Mouse (Mus musculus): Measurements from ENCODE around the gene Cltb. TPM values are rescaled to one million over a fixed set of nuclear protein-coding genes. Genes with fewer than 3 reads are reported as not detected.
A peak's percentile ranks its signal among the peaks of the same experiment; 100 is the strongest.
"Not testable (repeated sequence)": the region's sequence is repeated elsewhere in the genome, so short reads cannot be mapped to it uniquely, and the experiment has no call there.

Cltb gene
- 100 to 1,000 TPM in 1 of 2 experiments, 10 to 100 TPM in 1; 73.6 to 190 TPM for total RNA-seq (2021)
- polyA plus RNA-seq (2012; rRNA removed) = 60.3 and 70.6 TPM in 2 replicates
- long read RNA-seq, transcript Cltb-202 (5 exons, 2,186 nt) = major isoform, 121 of 182 reads
- long read RNA-seq, partial matches to known transcripts = 5 of 182 reads
- long read RNA-seq, other reads (novel, unspliced or antisense) = 56 of 182 reads

DNA sequence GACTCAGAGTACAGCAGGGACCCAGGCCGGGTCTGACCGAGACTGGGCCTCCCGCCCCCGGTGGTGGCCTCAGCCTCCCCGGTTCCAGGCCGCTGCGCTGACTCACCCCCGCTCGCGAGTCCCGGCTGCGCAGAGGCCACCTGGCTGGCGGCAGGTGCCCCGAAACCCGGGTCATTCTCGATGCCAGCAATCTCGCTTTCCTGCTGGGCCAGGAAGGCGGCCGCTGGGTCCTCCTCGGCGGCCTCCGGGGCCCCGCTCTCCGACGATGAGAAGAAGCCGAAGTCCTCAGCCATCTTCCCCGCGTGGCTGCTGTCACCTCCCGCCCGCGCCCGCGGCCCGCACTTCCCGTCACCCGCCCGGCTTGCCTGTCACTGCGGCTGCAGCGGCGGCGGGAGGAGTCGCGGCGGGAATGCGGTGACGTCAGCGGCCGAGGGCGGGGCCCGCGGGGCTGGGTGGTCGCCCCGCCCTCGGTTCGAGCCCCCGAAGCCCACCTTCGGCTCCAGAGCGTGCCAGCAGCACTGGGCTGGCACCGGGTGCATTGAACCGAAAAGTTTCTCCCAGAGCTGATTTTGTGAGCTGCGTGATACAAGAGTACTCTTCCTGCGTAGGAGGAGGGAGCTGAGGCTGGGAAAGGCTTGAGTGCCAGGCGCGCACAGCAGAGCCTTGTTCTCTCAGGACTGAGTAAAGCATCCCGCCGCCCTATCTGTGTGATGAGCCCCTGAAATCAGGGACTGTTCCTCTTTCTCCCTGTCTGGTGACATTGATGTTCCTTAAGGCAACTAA is at the start of gene Cltb:
Cltb (minus strand) TSS at position 373 of the 783 bp plus-strand sequence.
- peak; percentile 94 for DNase-seq

DNA sequence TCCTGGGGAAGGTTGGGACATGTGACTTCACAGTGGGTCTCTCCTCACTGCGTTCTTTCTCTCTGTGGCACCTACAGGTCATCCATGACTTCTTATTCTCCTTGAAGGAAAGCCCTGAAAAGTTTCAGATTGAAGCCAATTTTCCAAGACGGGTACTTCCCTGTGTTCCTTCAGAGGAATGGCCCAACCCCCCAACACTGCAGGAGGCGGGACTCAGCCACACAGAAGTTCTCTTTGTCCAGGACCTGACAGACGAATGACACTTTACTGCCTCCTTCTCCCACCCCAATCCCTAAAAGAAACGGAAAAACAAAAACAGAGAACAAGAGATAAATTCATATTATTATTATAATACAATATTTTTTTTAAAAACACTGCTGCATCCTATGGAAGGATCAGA is 49.7 kb upstream of the Cltb start:
- DNase-seq = no peak

DNA sequence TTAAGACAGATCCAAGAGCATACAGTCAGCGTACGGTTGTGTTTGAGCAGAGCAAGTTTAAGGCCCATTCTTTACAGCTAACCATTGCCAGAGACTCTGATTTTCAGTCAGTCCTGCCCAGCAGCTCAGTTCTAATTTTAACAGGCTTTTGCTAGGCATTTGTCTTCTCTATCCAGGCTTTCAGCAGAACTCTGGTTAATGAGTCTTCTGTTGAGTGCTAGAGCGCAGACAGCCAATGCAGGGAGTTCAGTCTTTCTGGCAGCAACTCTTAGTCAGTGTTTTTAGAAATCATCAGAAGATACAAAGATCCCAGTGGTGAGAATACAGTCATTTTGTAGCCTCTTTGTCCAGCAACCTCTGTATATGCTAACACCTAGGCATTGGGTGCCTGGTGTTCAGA is 39.3 kb upstream of the Cltb start:
- DNase-seq = no peak

DNA sequence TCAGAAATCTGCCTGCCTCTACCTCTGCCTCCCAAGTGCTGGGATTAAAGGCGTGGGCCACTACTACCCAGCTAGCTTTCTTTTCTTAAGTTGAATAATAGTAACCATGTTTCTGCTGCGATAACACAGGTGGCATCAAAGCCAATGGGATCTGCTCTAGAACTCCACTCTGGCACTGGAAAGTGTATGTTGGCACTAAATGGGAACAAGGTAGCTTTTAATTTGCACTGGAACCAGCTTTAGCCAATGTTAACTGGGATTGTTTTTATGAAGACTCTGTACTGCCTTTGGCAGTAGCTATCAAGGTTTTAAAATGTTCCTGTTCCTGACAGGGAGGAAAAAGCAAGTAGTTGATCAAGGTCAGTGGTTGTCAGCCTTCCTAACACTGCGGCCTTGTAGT is 23.9 kb upstream of the Cltb start:
- DNase-seq = no peak

DNA sequence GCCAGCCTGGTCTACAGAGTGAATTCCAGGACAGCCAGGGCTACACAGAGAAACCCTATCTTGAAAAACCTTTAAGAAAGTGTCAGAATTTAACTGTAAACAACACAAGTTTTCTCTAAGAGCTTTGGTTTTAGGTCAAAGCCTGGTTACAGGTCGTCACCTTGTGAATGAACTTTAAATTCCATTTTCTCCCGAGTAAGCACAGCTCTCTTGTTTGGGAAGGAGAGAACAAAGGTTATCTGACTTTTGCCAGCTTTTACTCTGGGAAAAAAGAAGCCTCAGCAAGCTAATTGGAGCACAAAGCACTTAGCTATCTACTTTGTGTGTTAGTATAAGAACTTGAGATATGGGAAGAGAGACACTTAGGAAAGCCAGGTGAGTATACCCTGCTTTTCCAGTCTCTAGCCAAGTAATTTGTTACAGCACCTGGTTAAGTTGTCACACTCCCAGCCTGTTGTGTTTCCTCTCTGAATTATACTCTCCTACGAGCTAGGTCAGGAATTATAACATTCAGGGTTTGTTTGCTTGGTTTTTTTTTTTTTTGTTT is 21.7 kb upstream of the Cltb start:
- no peak for DNase-seq

DNA sequence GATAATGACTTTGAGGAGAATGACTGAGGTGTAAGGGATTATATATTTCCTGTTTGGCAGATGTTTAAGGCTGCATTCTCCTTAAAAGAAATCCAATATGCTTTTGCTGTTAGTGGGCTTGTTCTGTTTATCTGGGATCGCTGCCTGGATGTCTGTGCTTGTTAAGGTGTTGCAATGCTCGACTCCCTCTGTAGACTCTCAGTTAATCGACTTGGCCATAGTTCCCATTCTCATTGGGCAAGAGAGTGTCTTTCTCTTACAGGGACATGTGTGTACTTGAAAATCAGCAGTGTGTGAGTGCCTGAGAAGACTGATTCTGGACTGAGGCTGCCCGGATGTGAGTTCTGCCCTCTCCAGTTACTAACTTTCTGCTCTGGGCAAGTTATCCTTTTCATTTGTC is 18.0 kb upstream of the Cltb start:
- DNase-seq = peak; percentile 30

DNA sequence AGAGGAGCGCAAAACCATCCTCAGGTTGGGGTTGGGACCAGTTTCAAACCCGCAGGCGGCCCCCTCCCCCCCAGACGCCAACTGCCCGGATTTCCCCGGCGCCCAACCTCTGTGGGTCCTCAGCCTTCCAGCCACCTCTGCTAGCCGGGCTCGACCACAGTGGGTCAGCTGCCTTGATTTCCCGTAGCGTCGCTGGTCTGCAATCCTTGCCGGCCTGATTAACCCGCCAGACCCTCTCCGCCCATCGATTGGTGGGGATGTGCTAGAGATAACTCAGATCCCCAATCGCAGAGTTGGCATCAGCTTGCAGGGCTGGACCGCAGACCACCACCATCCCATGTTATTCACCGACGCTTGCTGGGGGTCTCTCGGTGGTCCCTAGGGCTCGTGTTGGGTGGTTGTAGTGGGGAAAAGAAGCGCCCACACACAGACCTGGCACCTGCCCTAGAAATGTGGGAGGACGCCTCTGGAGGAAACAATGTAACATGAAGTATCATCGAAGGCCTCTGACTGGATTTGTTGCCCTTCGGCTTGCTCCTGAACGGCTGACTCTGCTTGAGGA is 10.9 kb upstream of the Cltb start:
- DNase-seq = no peak

DNA sequence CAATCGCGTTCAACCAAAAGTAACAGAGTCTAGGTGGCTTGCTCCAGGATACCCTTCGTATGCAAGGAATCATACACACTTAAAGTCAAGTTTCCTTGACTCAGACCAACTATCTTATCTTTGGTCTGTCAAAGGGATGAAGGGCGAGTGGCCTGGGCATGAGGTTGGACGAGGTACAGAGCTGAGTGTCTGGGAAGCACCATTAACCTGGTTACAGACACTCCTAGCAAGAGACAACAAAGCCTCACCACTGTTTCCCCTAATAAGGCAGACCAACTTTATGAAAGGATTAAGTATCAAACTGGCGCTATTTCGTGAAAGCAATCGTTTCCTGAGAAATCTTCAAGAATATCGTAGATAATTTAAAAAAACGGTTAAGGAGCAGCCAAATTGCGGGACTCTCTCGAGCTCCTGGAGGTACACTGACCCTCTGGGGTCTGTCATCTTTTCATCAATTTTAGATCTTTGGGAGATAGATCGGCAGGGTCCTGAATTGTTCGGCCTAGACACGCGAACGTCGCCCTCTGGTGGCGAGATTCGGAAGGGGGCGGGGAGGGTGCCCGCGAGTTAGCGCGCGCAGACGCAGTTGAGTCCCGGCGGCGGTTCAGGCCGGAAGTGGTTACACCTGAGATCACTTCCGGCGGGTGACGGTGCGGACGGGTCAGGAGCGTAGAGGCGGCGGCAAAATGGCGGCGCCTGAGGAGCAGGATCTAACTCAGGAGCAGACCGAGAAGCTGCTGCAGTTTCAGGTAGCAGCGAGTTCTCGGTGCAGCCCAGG is 10.2 kb upstream of the Cltb start, which contains the start of gene Faf2:
Faf2 (plus strand) TSS at position 630 of the 778 bp plus-strand sequence.
- DNase-seq = peak; percentile 98

DNA sequence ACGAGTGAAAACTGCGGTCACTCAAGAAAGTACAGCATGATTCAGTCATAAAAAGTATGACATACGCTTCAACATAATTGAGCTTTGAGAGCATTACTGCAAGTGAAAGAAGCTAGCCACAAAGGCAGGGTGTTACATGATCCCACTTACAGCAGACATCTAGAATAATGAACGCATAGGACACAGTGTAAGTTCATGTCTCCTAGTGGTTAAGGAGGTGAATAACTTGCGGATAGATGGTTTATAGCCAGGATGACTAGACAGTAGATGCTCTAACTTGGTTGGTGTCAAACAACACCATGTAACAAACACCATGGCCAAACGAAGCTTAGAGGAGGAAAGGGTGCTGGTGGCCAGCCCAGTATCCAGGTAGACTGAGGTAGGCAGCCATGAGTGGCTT is 5.9 kb upstream of the Cltb start:
- no peak for DNase-seq

DNA sequence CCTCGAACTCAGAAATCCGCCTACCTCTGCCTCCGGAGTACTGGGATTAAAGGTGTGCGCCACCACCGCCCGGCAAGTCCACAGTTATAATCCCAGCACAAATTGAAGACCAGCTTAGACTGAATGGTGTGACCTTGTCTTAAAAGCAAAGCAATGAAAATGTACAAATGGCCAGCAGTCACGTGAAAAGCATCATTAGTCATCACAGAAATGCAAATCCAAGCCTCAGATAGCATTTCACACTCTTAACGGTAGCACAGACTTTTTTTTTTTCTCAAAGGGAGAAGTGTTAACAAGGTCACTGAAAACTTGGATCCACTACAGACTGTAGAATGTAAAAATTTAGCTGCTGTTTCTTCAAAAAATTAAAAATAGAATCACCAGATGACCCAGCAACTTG is 5.2 kb upstream of the Cltb start:
- no peak for DNase-seq

DNA sequence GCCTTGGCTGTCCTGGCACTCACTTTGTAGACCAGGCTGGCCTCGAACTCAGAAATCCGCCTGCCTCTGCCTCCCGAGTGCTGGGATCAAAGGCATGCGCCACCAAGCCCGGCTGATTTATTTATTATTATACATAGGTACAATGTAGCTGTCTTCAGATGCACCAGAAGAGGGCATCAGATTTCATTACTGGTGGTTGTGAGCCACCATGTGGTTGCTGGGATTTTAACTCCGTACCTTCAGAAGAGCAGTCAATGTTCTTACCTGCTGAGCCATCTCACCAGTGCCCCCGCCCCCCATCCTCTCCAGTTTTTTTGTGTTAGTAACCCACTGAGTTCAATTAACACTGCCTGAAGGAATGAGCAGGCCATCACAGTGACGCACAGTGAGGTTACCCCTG is 2.0 kb upstream of the Cltb start:
- DNase-seq = not testable (repeated sequence)

DNA sequence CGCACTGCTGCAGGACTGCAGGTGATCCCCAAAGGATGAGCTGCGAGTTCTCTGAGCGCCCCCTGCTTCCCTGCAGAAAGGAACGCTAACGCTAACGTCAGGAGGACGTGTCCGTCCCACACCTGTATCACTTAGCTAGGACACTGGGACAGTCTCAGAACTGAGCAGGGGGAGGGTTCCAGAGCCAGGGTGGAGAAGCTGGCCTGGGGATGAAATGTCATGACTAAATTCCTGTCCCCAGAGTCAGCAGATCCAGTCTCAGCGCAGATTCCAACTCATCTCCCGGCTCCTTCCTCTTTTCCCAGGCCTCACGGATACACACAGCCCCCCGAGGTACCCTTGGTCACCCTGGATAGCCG is 552 bp downstream of the Cltb start:
- DNase-seq = no peak

DNA sequence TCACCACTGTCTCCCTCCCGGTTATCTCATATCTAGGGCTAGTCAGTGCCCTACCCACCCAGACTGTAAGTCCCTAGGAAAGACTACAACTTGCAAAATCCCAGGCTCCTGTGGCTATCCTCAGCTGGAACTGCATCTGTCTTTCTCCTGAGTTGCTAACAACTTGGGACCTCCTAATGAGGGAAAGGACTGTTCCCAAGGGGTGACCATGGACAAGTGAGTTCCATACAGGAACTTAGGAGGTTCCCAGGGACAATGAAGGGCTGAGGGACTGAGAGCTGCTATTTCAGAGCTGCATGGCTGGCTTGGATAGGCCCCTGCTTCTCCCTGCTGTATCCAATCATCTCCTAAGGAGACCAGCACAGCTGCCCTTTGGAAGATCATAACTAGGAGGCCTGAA is 1.8 kb downstream of the Cltb start:
- DNase-seq = no peak

DNA sequence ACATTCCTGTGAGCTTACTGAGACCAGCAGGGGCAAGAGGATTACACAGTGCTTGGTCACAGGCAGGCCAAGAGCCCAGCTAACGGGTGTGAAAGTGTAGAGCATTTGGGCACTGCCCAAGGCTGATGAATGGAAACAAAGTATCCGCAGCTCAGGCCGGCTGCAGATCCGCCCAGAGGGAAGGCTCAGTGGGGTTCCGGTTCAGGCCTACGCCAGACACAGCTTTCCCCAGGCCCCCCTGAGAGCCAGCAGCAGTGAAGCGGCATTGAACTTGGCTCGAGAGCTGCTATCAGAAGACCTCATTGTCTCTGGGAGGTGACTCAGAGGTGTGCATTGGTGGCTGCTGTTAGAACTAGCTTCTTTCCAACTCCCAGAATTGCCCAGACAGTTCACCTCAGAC is 2.5 kb downstream of the Cltb start:
- DNase-seq = peak; percentile 32

DNA sequence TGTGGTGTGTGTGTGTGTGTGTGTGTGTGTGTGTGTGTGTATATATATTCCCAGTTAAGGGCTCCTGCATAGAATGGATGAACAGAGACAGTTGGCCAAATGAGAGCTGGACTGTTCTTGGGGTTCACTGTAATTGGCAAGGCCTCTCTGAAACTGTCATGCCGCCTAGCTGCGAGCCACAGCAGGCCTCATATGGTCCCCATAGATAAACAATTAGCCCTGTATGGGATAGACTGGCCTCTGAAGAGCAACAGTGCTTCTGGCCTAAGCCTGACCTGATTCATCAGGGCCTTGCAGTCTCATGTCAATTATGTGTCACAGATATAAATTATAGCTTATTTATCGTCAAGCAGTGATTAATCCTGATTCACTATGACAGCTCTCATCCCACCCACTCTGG is 3.1 kb downstream of the Cltb start:
- DNase-seq = no peak

DNA sequence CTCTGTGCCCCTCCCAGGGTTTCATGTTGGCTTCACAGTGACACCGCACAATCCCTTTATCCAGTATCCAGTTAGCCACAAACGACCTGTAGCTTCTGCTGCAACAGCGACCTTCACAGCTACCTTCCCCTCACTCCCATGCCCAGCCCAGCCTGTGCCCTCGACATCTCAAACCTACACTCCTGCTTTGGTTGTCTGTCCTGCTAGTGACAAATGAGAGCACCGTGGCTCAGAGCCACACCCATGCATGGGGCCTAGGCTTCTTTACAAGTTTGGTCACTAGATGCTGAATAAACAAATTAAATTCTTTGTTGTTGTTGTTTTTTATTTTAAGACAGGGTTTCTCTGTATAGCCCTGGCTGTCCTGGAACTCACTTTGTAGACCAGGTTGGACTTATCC is 3.9 kb downstream of the Cltb start:
- DNase-seq = no peak

DNA sequence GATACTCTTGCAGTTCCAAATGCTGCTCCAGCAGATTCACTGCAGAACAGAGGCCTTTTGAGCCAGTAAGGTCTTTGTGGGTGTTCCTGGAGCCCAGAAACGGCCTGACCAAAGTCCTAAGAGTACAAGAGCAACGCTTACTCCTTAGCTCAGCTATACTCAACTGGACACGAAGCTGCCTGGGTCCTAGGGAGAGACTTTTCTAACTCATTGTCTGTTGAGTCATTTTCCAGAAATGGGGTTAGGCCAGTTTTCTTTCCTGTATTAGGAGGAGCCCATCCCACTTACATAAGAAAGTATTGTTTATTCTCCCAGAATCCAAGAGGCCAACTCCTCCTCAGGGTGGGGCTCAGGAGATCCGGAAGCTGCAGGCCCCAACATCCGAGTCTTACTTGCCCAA is 5.7 kb downstream of the Cltb start:
- DNase-seq = no peak

DNA sequence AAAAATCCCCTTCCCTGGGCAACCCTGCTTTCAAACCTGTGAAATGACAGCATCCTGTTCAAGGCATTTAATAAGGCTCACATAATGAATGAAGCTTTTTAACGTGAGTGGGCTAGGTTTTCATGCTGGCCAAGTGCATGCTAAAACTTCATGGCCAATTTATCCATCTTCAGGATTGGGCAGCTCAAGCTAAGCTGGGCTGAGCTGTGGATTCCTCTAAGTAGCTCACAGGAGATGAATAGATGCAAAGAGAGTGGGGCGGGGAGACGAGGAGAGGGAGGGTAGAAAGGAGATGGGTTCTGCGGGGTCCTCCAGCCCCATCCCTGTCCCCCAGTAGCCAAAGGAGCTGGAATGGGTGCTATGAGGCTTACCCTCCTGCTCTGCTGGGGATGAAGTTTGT is 6.9 kb downstream of the Cltb start:
- no peak for DNase-seq

DNA sequence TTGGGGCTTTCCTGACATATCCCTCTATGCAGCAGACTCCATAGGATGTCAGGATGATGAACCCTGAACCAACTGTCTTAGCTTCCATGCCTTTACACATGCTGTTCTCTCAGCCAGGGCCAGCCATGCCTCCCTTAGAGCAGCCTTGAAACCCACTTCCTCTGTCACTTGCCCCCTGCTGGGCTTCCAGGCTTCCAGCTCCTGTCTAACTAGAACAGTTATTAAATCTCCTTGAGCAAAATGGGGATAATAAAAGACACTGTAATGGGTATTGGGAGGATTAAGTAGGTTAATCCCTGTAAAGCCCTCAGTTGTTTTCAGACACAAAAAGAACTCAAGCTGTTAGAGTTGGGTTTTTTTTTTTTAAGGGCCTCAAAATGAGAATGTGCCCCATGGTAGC is 7.6 kb downstream of the Cltb start:
- DNase-seq = no peak

DNA sequence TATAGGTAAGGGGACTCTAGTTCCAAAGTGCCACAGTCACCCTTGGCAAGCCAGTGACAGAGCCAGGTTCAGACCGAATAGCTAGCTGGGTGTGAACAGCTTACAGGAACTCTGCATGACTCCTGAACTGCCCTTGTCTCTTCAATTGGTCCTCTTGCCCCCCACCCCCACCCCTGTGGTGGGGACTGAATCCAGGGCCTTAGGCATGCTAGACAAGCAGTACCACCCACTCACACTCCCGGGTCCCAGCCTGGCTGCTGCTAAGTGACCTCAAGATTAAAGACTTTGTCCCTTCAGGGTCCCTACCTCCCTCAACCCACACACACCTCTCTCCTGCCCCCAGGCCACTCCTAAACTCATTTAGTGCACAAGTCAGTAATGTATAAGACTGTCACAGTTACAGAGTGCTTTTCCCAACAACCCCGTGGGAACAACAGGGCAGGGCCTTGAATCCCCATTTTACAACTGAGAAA is 8.5 kb downstream of the Cltb start:
- no peak for DNase-seq

DNA sequence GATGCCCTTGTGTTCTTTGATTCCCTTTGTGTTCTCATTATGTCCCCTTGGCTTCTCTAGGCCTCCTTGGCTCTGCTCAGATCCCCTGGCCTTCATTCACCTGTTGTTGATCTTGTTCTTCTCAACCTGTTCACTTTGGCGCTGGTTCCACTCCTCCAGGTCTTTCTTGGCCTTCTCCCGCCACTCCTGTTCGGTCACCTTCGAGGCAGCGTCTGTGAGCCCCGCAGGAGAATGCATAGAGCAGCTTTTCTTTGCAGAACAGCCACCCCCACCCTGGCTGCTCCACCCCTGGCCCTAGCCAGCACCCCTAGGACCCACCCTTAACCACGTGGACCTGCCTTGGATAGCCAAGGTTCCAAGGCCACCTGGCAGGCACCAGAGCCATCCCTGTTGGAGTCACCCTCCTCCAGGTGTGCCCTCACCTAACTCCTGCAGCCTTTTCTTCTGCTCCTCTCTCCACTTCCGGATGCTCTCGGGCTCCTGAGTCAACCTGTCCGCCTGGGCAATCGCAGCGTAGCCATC is 12.5 kb downstream of the Cltb start:
- no peak for DNase-seq

DNA sequence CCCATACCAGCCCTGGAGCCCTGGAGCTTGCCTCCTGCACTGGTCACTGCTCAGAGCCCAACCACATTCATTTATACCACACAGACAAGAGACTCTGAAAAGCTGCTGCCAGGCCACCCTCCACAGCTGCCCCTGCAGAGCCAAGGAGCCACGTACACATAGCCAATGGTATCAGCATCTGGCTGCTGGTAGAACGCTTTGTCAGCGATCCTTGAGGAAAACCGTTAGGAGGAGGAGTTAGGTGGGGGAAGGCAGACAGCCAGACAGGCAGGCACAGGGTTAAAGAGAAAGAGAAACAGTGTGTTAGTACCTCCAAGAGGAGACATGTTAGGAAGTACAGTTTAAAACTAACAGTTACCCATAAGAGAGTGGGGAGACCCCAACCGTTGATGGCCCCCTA is 14.3 kb downstream of the Cltb start:
- DNase-seq = no peak

Measured in adrenal gland, adult 2 months (tissue).